Mouse (Mus musculus): ENCODE measurements around the gene Cc2d1a.

DNA sequence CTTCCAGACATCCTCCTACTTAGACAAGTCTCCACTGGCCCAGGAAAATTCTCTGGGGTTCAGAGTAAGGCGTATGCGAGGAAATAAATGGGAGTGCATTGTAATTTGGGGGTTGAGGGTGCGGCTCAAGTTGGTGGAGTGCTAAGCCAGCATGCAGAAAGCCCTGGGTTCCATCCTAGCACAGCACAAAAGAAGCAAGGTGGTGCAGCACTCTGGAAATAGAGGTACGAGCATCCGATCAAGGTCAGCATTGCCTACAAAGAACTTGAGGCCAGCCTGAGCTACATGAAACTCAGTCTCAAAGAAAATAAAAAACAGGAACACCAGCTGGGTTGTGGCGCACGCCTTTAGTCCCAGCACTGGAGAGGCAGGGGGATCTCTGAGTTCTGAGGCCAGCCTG lies 37.4 kb upstream of the Cc2d1a start, which contains the start of gene Nanos3:
- TF ChIP-seq CHD2 (IDR thresholded peaks at IDR 0.05; ENCODE audit: low read depth, low read length) (no peak), ZC3H11A (IDR thresholded peaks at IDR 0.05; ENCODE audit: borderline replicate concordance, low read depth, low read length) (no peak)

Data from ES-E14 (cell line).